Mouse (Mus musculus) 3T3-L1 (cell line): ENCODE data around the gene Gzmm.
"Not testable (repeated sequence)": the region's sequence is repeated elsewhere in the genome, so short reads cannot be mapped to it uniquely, and the experiment has no call there.

Source experiments
- DNase-seq: peaks from one replicate; pipeline ENCODE4 v3.0.0-alpha.2; 2015; ENCODE audit warnings: low read depth, low spot score

The Gzmm gene

GRCm38 (mm10) chr10:79701443-79702129, 12.8 kb downstream of the Gzmm start:
- no peak for DNase-seq

GRCm38 (mm10) chr10:79702970-79703369, 14.2 kb downstream of the Gzmm start:
- not testable (repeated sequence) for DNase-seq

GRCm38 (mm10) chr10:79703541-79703940, 14.7 kb downstream of the Gzmm start:
- no peak for DNase-seq

GRCm38 (mm10) chr10:79704065-79704969, 15.5 kb downstream of the Gzmm start, which contains the start of gene Bsg:
TSS of gene Bsg (plus strand) at chr10:79704491.
- peak; percentile 96 for DNase-seq

- no peak for DNase-seq
Observed at GRCm38 (mm10) chr10:79704970-79705360, 16.1 kb downstream of the Gzmm start.

- DNase-seq, result no peak
Observed at GRCm38 (mm10) chr10:79705951-79706350, 17.1 kb downstream of the Gzmm start.

GRCm38 (mm10) chr10:79706406-79707094, 17.7 kb downstream of the Gzmm start:
- no peak for DNase-seq

- no peak for DNase-seq
Observed at GRCm38 (mm10) chr10:79707162-79707561, 18.3 kb downstream of the Gzmm start.

GRCm38 (mm10) chr10:79707759-79708158, 18.9 kb downstream of the Gzmm start:
- peak; percentile 74 for DNase-seq

- no peak for DNase-seq
Observed at GRCm38 (mm10) chr10:79708668-79709067, 19.8 kb downstream of the Gzmm start.

- no peak for DNase-seq
Observed at GRCm38 (mm10) chr10:79709307-79709706, 20.5 kb downstream of the Gzmm start.

- DNase-seq, result peak; percentile 50
Observed at GRCm38 (mm10) chr10:79712029-79712428, 23.2 kb downstream of the Gzmm start.

- DNase-seq, result peak; percentile 83
Observed at GRCm38 (mm10) chr10:79712499-79713126, 23.8 kb downstream of the Gzmm start.

- no peak for DNase-seq
Observed at GRCm38 (mm10) chr10:79713163-79713562, 24.3 kb downstream of the Gzmm start.

GRCm38 (mm10) chr10:79714996-79715395, 26.2 kb downstream of the Gzmm start:
- no peak for DNase-seq

GRCm38 (mm10) chr10:79716254-79716987, 27.6 kb downstream of the Gzmm start, which contains the start of gene Hcn2:
TSS of gene Hcn2 (plus strand) at chr10:79716634.
- DNase-seq, result no peak

GRCm38 (mm10) chr10:79716988-79717355, 28.2 kb downstream of the Gzmm start:
- DNase-seq, result no peak

- peak; percentile 79 for DNase-seq
Observed at GRCm38 (mm10) chr10:79717640-79718357, 29.0 kb downstream of the Gzmm start.

GRCm38 (mm10) chr10:79721089-79721488, 32.3 kb downstream of the Gzmm start:
- no peak for DNase-seq

GRCm38 (mm10) chr10:79723047-79723446, 34.2 kb downstream of the Gzmm start:
- DNase-seq, result no peak
